Mouse (Mus musculus) forebrain, embryonic 15.5 days (tissue): ENCODE results near the gene Odam. TPM values are rescaled to one million over a fixed set of nuclear protein-coding genes. Genes with fewer than 3 reads are reported as not detected.

Experiments
- ATAC-seq: fragments of 200-750 bp; cut with Nextera tagmentation; replicated peaks from 2 replicates; pipeline ENCODE4 v1.8.0; 2017; ENCODE audit warnings: mild to moderate bottlenecking, moderate TSS enrichment, moderate library complexity
- H3K27ac ChIP-seq: fragments of 300-500 bp; sonication (generic); replicated peaks from 2 replicates; pipeline ENCODE4 v1.5.1; 2015; ENCODE audit warnings: mild to moderate bottlenecking, inconsistent platforms
- H3K27me3 ChIP-seq: fragments of 300-500 bp; sonication (generic); 2 replicates; pipeline ENCODE4 v1.6.1; 2015; ENCODE audit warnings: inconsistent platforms
- H3K36me3 ChIP-seq: fragments of 300-500 bp; sonication (generic); 2 replicates; pipeline ENCODE4 v1.6.1; 2015; ENCODE audit warnings: mild to moderate bottlenecking, inconsistent platforms
- H3K4me1 ChIP-seq: fragments of 300-500 bp; sonication (generic); 2 replicates; pipeline ENCODE4 v1.6.1; 2015; ENCODE audit warnings: inconsistent platforms
- H3K4me2 ChIP-seq: fragments of 300-500 bp; sonication (generic); replicated peaks from 2 replicates; pipeline ENCODE4 v1.6.1; 2015; ENCODE audit warnings: mild to moderate bottlenecking, inconsistent platforms
- H3K4me3 ChIP-seq: fragments of 300-500 bp; sonication (generic); 2 replicates; pipeline ENCODE4 v1.5.1; 2015; ENCODE audit warnings: mild to moderate bottlenecking, inconsistent platforms
- H3K9ac ChIP-seq: fragments of 300-500 bp; sonication (generic); replicated peaks from 2 replicates; pipeline ENCODE4 v1.6.1; 2015; ENCODE audit warnings: mild to moderate bottlenecking, inconsistent platforms
- H3K9me3 ChIP-seq: fragments of 300-500 bp; sonication (generic); 2 replicates; pipeline ENCODE4 v1.6.1; 2016; ENCODE audit warnings: inconsistent platforms
- WGBS: fragments of 180-500 bp; shearing (Covaris S2); methylation state at CpG from one replicate; pipeline ENCODE4 v1.1.7; 2015; ENCODE audit warnings: mixed read lengths; 5-methylcytosine and 5-hydroxymethylcytosine counted together
- polyA plus RNA-seq: library from polyadenylated mRNA; unstranded; fragments of >200 nt; fragmentation: Nextera tagmentation; extraction: Ambion mirVana; gene quantifications from 2 replicates; pipeline ENCODE4 v1.2.1, GENCODE M21; 2015

The Odam gene
- polyA plus RNA-seq, result not detected in 2 replicates

DNA sequence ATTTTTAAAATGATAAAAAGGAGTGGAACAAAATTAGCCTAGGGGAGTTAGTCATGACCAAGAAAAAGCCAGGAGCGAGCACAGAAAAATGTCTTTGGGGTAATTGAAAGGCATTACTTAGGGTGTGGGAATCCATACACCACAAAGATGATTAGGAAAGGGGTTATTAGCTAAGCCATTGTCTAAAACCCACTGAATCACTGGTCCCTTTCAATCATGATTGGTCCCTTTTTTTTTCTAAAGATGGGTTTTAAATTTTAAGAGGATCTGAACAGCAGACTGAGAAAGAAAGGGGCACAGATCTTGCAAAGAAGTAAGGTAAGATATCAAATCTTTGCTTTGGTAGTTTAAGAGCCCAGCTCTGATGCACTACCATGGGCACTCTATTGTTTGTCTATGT lies at the start of gene Odam:
Odam (plus strand) TSS at position 301 of the 400 bp plus-strand sequence.
- no peak within 1 kb of the TSS for H3K4me2 ChIP-seq
- H3K9ac ChIP-seq, result no peak within 1 kb of the TSS
- no peaks in the 10 kb centered on the region for H3K27me3 ChIP-seq
- H3K4me3 ChIP-seq, result no peak within 1 kb of the TSS
- no peaks in the 10 kb centered on the region for H3K9me3 ChIP-seq
- H3K4me1 ChIP-seq, result no peaks in the 10 kb centered on the region
- ATAC-seq, result no peak
- WGBS, result 64% methylated on average over 1 of the region's 1 CpGs
- H3K36me3 ChIP-seq, result no peaks in the 10 kb centered on the region
- no peak within 1 kb of the TSS for H3K27ac ChIP-seq

DNA sequence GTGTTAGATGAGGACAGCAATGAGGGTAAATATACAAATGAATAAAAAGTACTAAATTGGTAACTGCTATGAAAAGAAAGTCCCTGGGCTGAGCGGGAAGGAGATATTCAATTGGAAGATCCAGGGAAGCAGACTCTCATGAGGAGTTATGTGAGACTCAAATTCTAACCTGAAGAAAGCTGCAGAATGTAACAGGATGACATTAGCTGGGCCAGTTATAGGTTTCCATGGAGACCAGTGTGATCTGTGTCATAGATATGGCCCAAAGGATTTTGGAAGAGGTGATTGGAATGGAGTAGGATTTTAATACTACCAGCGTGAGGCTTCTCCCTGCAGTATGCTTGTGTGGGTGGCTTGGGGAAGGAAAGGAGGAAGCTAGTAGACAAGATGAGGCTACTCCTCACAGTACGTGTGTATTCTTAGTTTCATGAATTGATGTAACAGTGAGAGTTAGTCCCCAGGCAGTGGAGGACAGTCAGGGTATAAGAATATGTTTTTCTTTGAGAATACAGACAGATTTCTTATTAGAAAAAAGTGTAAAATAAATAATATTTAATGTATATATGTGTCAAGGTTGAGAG lies 29.6 kb upstream of the Odam start:
- H3K4me1 ChIP-seq, result no peaks in the 10 kb centered on the region
- H3K4me3 ChIP-seq, result no peak overlapping the region
- no peak overlapping the region for H3K4me2 ChIP-seq
- no peak overlapping the region for H3K9ac ChIP-seq
- no peaks in the 10 kb centered on the region for H3K27me3 ChIP-seq
- no peaks in the 10 kb centered on the region for H3K9me3 ChIP-seq
- ATAC-seq, result no peak
- WGBS, result 86% methylated on average over 3 of the region's 3 CpGs
- H3K36me3 ChIP-seq, result no peaks in the 10 kb centered on the region
- H3K27ac ChIP-seq, result no peak overlapping the region

DNA sequence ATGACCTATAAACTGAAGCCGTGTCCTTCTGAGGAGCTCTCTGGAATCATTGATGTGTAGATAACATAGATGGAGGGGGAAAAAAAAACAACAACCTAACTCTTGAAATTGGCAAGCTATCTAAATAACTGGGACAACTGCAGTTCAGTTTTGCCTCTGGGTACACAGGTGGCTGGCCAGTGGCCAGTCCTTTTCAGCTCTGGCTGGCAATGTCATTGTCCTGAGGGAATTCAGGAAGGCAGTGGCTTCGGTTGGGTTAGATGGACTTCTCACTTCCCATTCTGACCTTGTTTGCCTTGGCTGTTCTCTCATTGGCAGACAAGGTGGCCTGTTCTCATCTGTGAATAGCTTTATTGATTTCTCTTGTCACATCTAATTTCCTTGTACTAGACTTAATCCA lies 14.7 kb upstream of the Odam start:
- no peaks in the 10 kb centered on the region for H3K27me3 ChIP-seq
- H3K9me3 ChIP-seq, result no peaks in the 10 kb centered on the region
- no peaks in the 10 kb centered on the region for H3K4me1 ChIP-seq
- H3K4me2 ChIP-seq, result no peak overlapping the region
- ATAC-seq, result no peak
- 59% methylated on average over 2 of the region's 2 CpGs for WGBS
- H3K4me3 ChIP-seq, result no peak overlapping the region
- no peak overlapping the region for H3K9ac ChIP-seq
- H3K36me3 ChIP-seq, result no peaks in the 10 kb centered on the region
- H3K27ac ChIP-seq, result no peak overlapping the region

DNA sequence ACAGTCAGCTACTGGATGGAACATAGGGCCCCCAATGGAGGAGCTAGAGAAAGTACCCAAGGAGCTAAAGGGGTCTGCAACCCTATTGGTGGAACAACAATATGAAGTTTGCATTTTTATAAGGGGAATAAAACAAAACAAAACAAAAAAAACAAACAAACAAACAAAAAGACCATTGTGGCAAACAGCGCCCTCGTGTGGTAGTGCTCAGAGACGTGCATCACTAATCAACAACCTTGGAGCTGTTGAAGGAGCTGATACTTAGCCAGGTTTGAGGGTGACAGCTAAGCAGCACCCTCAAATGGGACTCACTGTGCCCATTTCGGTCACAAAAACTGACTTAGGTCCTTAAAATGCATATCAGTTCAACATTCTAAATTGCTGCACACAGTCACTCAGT lies 13.4 kb upstream of the Odam start:
- no peak for ATAC-seq
- H3K4me3 ChIP-seq, result no peak overlapping the region
- H3K36me3 ChIP-seq, result no peaks in the 10 kb centered on the region
- H3K4me1 ChIP-seq, result no peaks in the 10 kb centered on the region
- no peaks in the 10 kb centered on the region for H3K27me3 ChIP-seq
- no peaks in the 10 kb centered on the region for H3K9me3 ChIP-seq
- no peak overlapping the region for H3K9ac ChIP-seq
- H3K4me2 ChIP-seq, result no peak overlapping the region
- 38% methylated on average over 4 of the region's 4 CpGs for WGBS
- H3K27ac ChIP-seq, result no peak overlapping the region

DNA sequence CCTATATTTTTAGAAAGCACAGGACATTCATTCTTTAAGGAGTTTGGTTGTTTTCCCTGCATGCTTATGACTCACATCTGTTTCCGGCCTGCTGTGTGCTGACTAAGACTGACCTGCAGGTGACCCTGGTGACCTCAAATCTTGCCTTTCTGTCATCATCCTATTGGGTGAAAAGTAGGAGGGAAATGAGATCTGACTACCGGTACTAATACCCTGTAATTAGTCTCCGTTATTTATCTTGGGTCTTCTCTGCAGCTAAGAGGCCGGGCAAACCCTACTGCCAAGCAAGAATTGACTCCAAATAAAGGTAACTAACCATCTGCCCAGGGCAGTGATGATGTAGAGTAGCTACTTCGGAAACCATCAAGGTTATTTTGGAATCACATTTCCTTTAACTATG lies 40.5 kb downstream of the Odam start, which contains the start of gene Csn3:
Csn3 (plus strand) TSS at position 208 of the 400 bp plus-strand sequence.
- WGBS, result 25% methylated on average over 5 of the region's 5 CpGs
- H3K4me3 ChIP-seq, result no peak within 1 kb of the TSS
- H3K4me1 ChIP-seq, result no peaks in the 10 kb centered on the region
- H3K27me3 ChIP-seq, result no peaks in the 10 kb centered on the region
- no peak within 1 kb of the TSS for H3K27ac ChIP-seq
- H3K9me3 ChIP-seq, result no peaks in the 10 kb centered on the region
- no peak for ATAC-seq
- H3K4me2 ChIP-seq, result no peak within 1 kb of the TSS
- H3K9ac ChIP-seq, result no peak within 1 kb of the TSS
- H3K36me3 ChIP-seq, result no peaks in the 10 kb centered on the region

DNA sequence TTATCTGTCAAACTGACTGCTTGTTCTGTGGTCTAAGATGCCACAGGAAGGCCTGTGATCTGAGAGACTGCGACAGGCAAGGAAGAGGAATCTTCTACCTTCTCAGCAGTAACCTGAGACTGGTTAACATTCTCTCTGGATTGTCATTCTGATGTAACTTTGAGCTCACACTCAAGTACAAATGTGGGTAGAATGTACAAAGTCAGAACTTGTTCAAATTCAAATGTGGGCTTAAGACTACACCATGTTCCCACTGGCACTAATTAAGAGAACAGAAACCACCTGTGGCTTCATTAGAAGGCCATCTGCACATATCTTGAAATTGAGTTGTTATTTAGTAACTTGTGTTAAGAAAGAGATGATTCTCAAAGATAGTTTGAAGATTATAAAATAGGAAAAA lies 46.8 kb downstream of the Odam start:
- H3K4me3 ChIP-seq, result no peak overlapping the region
- no peaks in the 10 kb centered on the region for H3K27me3 ChIP-seq
- no peak overlapping the region for H3K9ac ChIP-seq
- H3K36me3 ChIP-seq, result no peaks in the 10 kb centered on the region
- H3K4me1 ChIP-seq, result no peaks in the 10 kb centered on the region
- no peak overlapping the region for H3K4me2 ChIP-seq
- 47% methylated on average over 1 of the region's 1 CpGs for WGBS
- H3K27ac ChIP-seq, result no peak overlapping the region
- no peak for ATAC-seq
- H3K9me3 ChIP-seq, result no peaks in the 10 kb centered on the region

DNA sequence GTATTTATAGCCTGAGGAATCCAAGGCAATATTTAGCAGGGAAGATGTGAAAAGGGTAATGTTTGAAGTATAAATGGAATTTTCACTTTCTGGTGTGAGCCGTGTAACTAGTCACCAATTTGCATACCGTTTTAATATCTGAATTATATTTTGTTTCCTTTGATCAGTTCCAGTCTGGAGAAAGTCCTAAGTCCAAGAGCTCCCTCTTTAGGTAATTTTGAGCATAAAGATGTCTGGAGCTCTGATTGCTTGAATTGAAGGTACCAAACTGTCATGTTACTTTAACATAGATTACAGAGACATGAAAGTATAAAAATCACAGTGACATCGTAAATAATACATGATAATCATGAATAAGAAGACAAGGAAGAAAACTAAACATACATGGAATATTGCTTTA lies 55.9 kb downstream of the Odam start:
- no peak overlapping the region for H3K9ac ChIP-seq
- no peak overlapping the region for H3K4me2 ChIP-seq
- no peaks in the 10 kb centered on the region for H3K4me1 ChIP-seq
- no peak for ATAC-seq
- no peak overlapping the region for H3K4me3 ChIP-seq
- H3K9me3 ChIP-seq, result no peaks in the 10 kb centered on the region
- H3K27me3 ChIP-seq, result no peaks in the 10 kb centered on the region
- H3K36me3 ChIP-seq, result no peaks in the 10 kb centered on the region
- no peak overlapping the region for H3K27ac ChIP-seq
- 53% methylated on average over 3 of the region's 3 CpGs for WGBS

DNA sequence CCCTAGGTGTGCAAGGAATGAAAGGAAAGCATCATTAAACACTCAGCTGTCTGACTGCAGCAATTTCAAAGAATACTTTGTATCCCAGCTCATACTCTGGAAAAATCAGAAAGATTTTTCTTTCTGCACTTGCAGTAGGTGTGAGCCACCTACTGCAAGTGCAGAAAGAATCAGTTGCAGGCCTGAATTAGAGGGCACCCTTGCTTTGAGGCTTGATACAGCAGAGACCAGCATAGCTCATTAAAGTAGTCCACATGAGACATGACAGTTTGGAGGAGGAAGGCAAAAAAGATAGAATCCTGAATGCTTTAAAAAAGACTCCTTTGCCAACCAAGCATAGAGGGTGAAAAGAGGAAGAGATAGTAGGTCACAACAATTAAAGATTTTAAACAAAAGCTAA lies 57.7 kb downstream of the Odam start:
- Histone ChIP-seq H3K4me1 (no peaks in the 10 kb centered on the region), H3K27ac (no peak overlapping the region), H3K36me3 (no peaks in the 10 kb centered on the region), H3K4me3 (no peak overlapping the region), H3K9ac (no peak overlapping the region), H3K4me2 (no peak overlapping the region), H3K9me3 (no peaks in the 10 kb centered on the region), H3K27me3 (no peaks in the 10 kb centered on the region)
- ATAC-seq, result no peak; the same call in 1 of the 2 replicates

Other genes with a start within 250 kb of the Odam start
- not detected in 2 replicates for gene Csn1s1, start 218.8 kb upstream of the Odam start, polyA plus RNA-seq
- gene Csn2, start 185.4 kb upstream of the Odam start, polyA plus RNA-seq, result not detected in 2 replicates
- not detected in 2 replicates for gene Csn1s2a, start 110.5 kb upstream of the Odam start, polyA plus RNA-seq
- gene Csn1s2b, start 76.9 kb upstream of the Odam start, polyA plus RNA-seq, result not detected in 2 replicates
- not detected in 2 replicates for gene Prr27, start 59.3 kb upstream of the Odam start, polyA plus RNA-seq
- gene Csn3, start 40.5 kb downstream of the Odam start, polyA plus RNA-seq, result not detected in 2 replicates
- gene 2310003L06Rik, start 84.4 kb downstream of the Odam start, polyA plus RNA-seq, result not detected in 2 replicates
- gene Gm28434, start 84.5 kb downstream of the Odam start, polyA plus RNA-seq, result not detected in 2 replicates
- not detected in 2 replicates for gene Cabs1, start 94.4 kb downstream of the Odam start, polyA plus RNA-seq
- gene Smr3a, start 117.5 kb downstream of the Odam start, polyA plus RNA-seq, result not detected in 2 replicates
- gene Smr2, start 201.5 kb downstream of the Odam start, polyA plus RNA-seq, result not detected in 2 replicates
- gene Gm11116, start 226.5 kb downstream of the Odam start, polyA plus RNA-seq, result not detected in 2 replicates